Mouse (Mus musculus): ENCODE measurements around the gene Caap1. TPM values are rescaled to one million over a fixed set of nuclear protein-coding genes. Genes with fewer than 3 reads are reported as not detected.

Caap1 gene
- polyA plus RNA-seq, 1 experiment from 2014 or later, result 25.7 TPM

DNA sequence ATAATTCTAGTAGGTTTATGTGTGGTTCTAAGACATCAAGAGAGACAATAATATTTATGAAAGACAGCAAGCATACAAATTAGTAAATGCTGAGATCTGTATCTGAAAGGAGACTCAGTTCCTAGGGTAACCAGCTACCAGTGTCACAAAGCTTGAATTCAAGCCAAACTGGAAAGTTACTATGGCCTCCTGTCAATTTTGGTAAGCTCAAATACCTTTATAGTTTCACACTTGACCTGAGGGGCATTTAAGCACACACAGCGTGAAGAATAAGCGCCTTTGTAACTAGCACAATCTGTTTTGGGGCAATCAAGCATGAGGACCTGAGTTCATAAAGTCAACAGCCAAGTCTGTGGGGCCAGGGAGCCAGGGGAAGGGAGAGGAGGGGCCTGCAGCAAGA, 2.7 kb upstream of the Caap1 start:
- H3K4me1 ChIP-seq (replicated peaks), result peaks cover 19% of the 10 kb centered on the region
- peak; percentile 47 for DNase-seq (ENCODE audit: low spot score)
- WGBS, result 48% methylated on average over 2 of the region's 2 CpGs
- H3K9me3 ChIP-seq, result no peaks in the 10 kb centered on the region
- H3K27ac ChIP-seq, result no peak overlapping the region
- no peaks in the 10 kb centered on the region for H3K27me3 ChIP-seq (ENCODE audit: insufficient read depth, poor library complexity, severe bottlenecking)
- H3K4me3 ChIP-seq, result no peak overlapping the region
- H3K36me3 ChIP-seq, result no peaks in the 10 kb centered on the region

DNA sequence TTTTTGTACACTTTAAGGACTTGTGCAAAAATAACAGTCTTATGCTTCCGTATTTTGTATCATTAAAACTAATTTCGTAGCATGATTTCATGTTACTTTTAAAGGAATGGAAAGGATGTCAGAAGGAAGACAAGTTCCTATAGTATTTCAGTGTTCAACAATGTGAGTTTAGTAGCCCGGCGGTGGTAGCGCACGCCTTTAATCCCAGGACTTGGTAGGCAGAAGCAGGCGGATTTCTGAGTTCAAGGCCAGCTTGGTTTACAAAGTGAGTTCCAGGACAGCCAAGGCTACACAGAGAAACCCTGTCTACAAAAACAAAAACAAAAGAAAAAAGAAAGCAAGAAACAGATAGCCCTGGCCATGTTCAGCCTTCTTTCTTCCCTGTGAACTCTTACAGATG, 549 bp upstream of the Caap1 start:
- DNase-seq (ENCODE audit: low spot score), result no peak
- Histone ChIP-seq H3K4me3 (peak overlapping the region; percentile 95), H3K9me3 (no peaks in the 10 kb centered on the region), H3K4me1 (replicated peaks) (peaks cover 19% of the 10 kb centered on the region), H3K27me3 (ENCODE audit: insufficient read depth, poor library complexity, severe bottlenecking) (no peaks in the 10 kb centered on the region), H3K36me3 (no peaks in the 10 kb centered on the region), H3K27ac (peak overlapping the region; percentile 92; the same call in 1 of the 2 replicates)
- 80% methylated on average over 7 of the region's 7 CpGs for WGBS

- H3K4me3 ChIP-seq, result peak overlapping the region; percentile 95
- peaks cover 19% of the 10 kb centered on the region for H3K4me1 ChIP-seq (replicated peaks)
- H3K36me3 ChIP-seq, result peaks cover 2% of the 10 kb centered on the region; the same call in 1 of the 2 replicates
- no peaks in the 10 kb centered on the region for H3K27me3 ChIP-seq (ENCODE audit: insufficient read depth, poor library complexity, severe bottlenecking)
- no peak overlapping the region for H3K27ac ChIP-seq
- H3K9me3 ChIP-seq, result no peaks in the 10 kb centered on the region
- DNase-seq (ENCODE audit: low spot score), result no peak
- WGBS, result 93% methylated on average over 5 of the region's 5 CpGs
These were observed 1.6 kb downstream of the Caap1 start for GRCm38 (mm10) chr4:94554955-94555494.

GRCm38 (mm10) chr4:94544321-94544720, 12.3 kb downstream of the Caap1 start:
- H3K4me3 ChIP-seq, result no peak overlapping the region
- no peaks in the 10 kb centered on the region for H3K4me1 ChIP-seq (replicated peaks)
- peaks cover 80% of the 10 kb centered on the region for H3K36me3 ChIP-seq
- no peak overlapping the region for H3K27ac ChIP-seq
- H3K27me3 ChIP-seq (ENCODE audit: insufficient read depth, poor library complexity, severe bottlenecking), result no peaks in the 10 kb centered on the region
- no peak for DNase-seq (ENCODE audit: low spot score)
- 81% methylated on average over 7 of the region's 7 CpGs for WGBS
- no peaks in the 10 kb centered on the region for H3K9me3 ChIP-seq

- H3K27ac ChIP-seq, result no peak overlapping the region
- no peak for DNase-seq (ENCODE audit: low spot score)
- H3K4me3 ChIP-seq, result no peak overlapping the region
- H3K36me3 ChIP-seq, result peaks cover 86% of the 10 kb centered on the region
- H3K4me1 ChIP-seq (replicated peaks), result no peaks in the 10 kb centered on the region
- WGBS, result 93% methylated on average over 4 of the region's 4 CpGs
- H3K9me3 ChIP-seq, result no peaks in the 10 kb centered on the region
- no peaks in the 10 kb centered on the region for H3K27me3 ChIP-seq (ENCODE audit: insufficient read depth, poor library complexity, severe bottlenecking)
These were observed 13.6 kb downstream of the Caap1 start for GRCm38 (mm10) chr4:94543041-94543440.

GRCm38 (mm10) chr4:94533205-94533604, 23.4 kb downstream of the Caap1 start:
- H3K27me3 ChIP-seq (ENCODE audit: insufficient read depth, poor library complexity, severe bottlenecking), result no peaks in the 10 kb centered on the region
- H3K4me3 ChIP-seq, result no peak overlapping the region
- H3K36me3 ChIP-seq, result peaks cover 22% of the 10 kb centered on the region
- H3K27ac ChIP-seq, result no peak overlapping the region
- no peak for DNase-seq (ENCODE audit: low spot score)
- no peaks in the 10 kb centered on the region for H3K9me3 ChIP-seq
- no peaks in the 10 kb centered on the region for H3K4me1 ChIP-seq (replicated peaks)

DNA sequence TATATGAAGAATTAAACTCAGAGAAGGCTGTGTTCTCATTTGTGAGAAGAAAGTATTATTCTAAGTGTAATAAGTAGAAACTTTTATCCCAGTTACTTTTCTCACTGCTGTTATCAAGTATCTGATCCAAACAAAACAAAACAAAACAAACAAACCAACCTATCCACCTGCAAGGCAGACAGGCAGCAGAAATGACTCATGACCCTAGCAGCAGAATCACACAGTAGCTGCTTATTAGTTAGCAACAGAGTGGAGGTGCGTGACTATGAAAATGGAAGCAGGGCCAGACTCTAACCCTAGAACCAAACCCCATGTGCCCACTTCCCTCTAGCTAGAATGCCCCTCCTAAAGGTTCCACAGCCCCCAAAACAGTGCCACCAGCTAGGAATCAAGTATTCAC, 27.1 kb downstream of the Caap1 start:
- 94% methylated on average over 1 of the region's 1 CpGs for WGBS
- H3K4me3 ChIP-seq, result no peak overlapping the region
- H3K27me3 ChIP-seq (ENCODE audit: insufficient read depth, poor library complexity, severe bottlenecking), result no peaks in the 10 kb centered on the region

GRCm38 (mm10) chr4:94523321-94523720, 33.3 kb downstream of the Caap1 start:
- no peak for DNase-seq (ENCODE audit: low spot score)
- H3K4me3 ChIP-seq, result no peak overlapping the region
- no peaks in the 10 kb centered on the region for H3K9me3 ChIP-seq
- 0 out of 2 replicates have a peak, but pooled peaks cover 6% of the 10 kb centered on the region for H3K36me3 ChIP-seq
- H3K4me1 ChIP-seq (replicated peaks), result no peaks in the 10 kb centered on the region
- H3K27me3 ChIP-seq (ENCODE audit: insufficient read depth, poor library complexity, severe bottlenecking), result no peaks in the 10 kb centered on the region
- H3K27ac ChIP-seq, result no peak overlapping the region

More for the DNA sequence above, 27.1 kb downstream of the Caap1 start:
- Histone ChIP-seq H3K36me3 (peaks cover 3% of the 10 kb centered on the region; the same call in 1 of the 2 replicates), H3K9me3 (no peaks in the 10 kb centered on the region), H3K27ac (no peak overlapping the region), H3K4me1 (replicated peaks) (no peaks in the 10 kb centered on the region)
- no peak for DNase-seq (ENCODE audit: low spot score)

GRCm38 (mm10) chr4:94517631-94518030, 39.0 kb downstream of the Caap1 start:
- Histone ChIP-seq H3K27me3 (ENCODE audit: insufficient read depth, poor library complexity, severe bottlenecking) (no peaks in the 10 kb centered on the region), H3K36me3 (peaks cover 28% of the 10 kb centered on the region), H3K4me3 (no peak overlapping the region), H3K4me1 (replicated peaks) (no peaks in the 10 kb centered on the region), H3K9me3 (no peaks in the 10 kb centered on the region), H3K27ac (no peak overlapping the region)
- 73% methylated on average over 4 of the region's 4 CpGs for WGBS
- peak; percentile 46 for DNase-seq (ENCODE audit: low spot score)

DNA sequence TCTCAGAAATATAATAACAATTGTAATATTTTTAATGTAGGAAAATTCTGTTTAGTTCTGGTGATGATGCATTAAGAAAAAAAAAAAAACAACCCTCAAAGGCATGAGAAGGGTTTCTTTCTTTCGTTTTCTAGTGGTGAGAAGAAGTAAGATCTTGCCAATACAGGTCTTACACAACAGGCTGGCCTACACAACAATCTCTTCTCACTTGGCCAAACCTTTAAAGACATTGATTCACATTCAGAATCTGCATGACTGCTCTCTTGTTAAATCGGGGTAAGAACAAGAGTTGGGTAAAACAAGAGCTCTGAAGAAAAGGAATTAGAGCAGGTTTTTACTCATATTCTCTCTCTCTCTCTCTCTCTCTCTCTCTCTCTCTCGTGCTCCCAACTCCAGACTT, 41.2 kb downstream of the Caap1 start:
- Histone ChIP-seq H3K4me3 (no peak overlapping the region), H3K9me3 (no peaks in the 10 kb centered on the region), H3K36me3 (peaks cover 47% of the 10 kb centered on the region), H3K4me1 (replicated peaks) (no peaks in the 10 kb centered on the region), H3K27ac (no peak overlapping the region), H3K27me3 (ENCODE audit: insufficient read depth, poor library complexity, severe bottlenecking) (no peaks in the 10 kb centered on the region)
- 75% methylated on average over 3 of the region's 3 CpGs for WGBS
- DNase-seq (ENCODE audit: low spot score), result no peak

- Histone ChIP-seq H3K27me3 (ENCODE audit: insufficient read depth, poor library complexity, severe bottlenecking) (no peaks in the 10 kb centered on the region), H3K36me3 (no peaks in the 10 kb centered on the region), H3K4me1 (replicated peaks) (no peaks in the 10 kb centered on the region), H3K4me3 (no peak overlapping the region), H3K27ac (no peak overlapping the region), H3K9me3 (no peaks in the 10 kb centered on the region)
- no peak for DNase-seq (ENCODE audit: low spot score)
- 88% methylated on average over 18 of the region's 18 CpGs for WGBS
These were observed 79.7 kb downstream of the Caap1 start for GRCm38 (mm10) chr4:94476749-94477399.

GRCm38 (mm10) chr4:94473286-94473685, 83.3 kb downstream of the Caap1 start:
- Histone ChIP-seq H3K4me3 (no peak overlapping the region), H3K36me3 (no peaks in the 10 kb centered on the region), H3K27ac (no peak overlapping the region), H3K27me3 (ENCODE audit: insufficient read depth, poor library complexity, severe bottlenecking) (no peaks in the 10 kb centered on the region), H3K4me1 (replicated peaks) (no peaks in the 10 kb centered on the region), H3K9me3 (no peaks in the 10 kb centered on the region)
- 90% methylated on average over 1 of the region's 1 CpGs for WGBS
- DNase-seq (ENCODE audit: low spot score), result no peak

DNA sequence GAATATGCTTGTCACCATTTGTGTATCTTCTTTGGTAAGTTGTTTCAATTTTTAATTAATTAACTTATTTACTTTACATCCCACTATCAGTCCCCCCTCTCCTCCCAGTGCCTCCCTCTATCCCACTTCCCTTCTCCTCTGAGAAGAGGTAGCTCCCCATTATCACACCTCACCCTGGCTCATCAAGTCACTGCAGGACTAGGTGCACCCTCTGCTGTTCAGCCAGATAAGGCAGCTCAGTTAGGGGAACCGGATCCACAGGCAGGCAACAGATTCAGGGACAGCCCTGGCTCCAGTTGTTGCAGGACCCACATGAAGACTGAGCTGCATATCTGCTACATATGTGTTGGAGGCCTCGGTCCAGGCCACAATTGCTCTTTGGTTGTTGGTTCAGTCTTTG, 97.2 kb downstream of the Caap1 start:
- H3K4me3 ChIP-seq, result no peak overlapping the region
- no peak overlapping the region for H3K27ac ChIP-seq
- H3K36me3 ChIP-seq, result peaks cover 27% of the 10 kb centered on the region
- H3K27me3 ChIP-seq (ENCODE audit: insufficient read depth, poor library complexity, severe bottlenecking), result no peaks in the 10 kb centered on the region
- H3K4me1 ChIP-seq (replicated peaks), result no peaks in the 10 kb centered on the region
- DNase-seq (ENCODE audit: low spot score), result no peak
- WGBS, result 87% methylated on average over 2 of the region's 2 CpGs
- no peaks in the 10 kb centered on the region for H3K9me3 ChIP-seq

DNA sequence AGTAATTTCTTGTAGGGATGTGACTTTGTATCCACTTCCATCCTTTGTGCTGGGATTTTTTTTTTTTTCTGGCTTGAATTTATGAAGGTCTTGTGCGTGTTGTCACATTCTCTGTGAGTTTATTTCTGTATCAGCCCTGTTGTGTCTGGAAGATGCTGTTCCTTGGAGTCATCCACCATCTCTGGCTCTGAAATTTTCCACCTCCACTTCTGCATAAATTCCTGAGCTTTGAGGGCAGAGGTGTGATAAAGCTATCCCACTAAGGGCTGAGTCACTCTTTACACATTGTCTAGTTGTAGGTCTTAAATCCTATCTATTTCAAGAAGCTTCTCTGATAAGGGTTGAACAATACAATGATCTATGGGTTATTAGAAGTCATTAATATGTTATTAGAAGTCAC, 101.7 kb downstream of the Caap1 start:
- H3K36me3 ChIP-seq, result peaks cover 9% of the 10 kb centered on the region
- H3K27ac ChIP-seq, result no peak overlapping the region
- no peaks in the 10 kb centered on the region for H3K4me1 ChIP-seq (replicated peaks)
- 93% methylated on average over 1 of the region's 1 CpGs for WGBS
- no peak overlapping the region for H3K4me3 ChIP-seq
- no peak for DNase-seq (ENCODE audit: low spot score)
- no peaks in the 10 kb centered on the region for H3K9me3 ChIP-seq
- H3K27me3 ChIP-seq (ENCODE audit: insufficient read depth, poor library complexity, severe bottlenecking), result no peaks in the 10 kb centered on the region

Measured in hindbrain, embryonic 10.5 days (tissue).